9 mouse cellular contexts compared by ENCODE assay signal in genomic region chr11:116440408-116441068, GRCm38 (mm10). TPM values are rescaled to one million over a fixed set of nuclear protein-coding genes. Genes with fewer than 3 reads are reported as not detected.
DNase-seq lines count a peak whose midpoint lies in the region; ATAC-seq lines count a peak whose summit lies in the region.
"Had no signal": no experiment of that assay in that cellular context is flagged by ENCODE, and none has a peak within 500 bp of the region (broad histone marks: within the 10 kb centered on the region; RNA-seq: fewer than 3 reads in every experiment).

No protein-coding gene starts in this region.

- H3K27ac ChIP-seq in limb, embryonic 12.5 days = 0 out of 2 replicates have a peak overlapping the region, but pooled peaks have one; percentile 17
- H3K27ac ChIP-seq in limb, embryonic 10.5 days = no peak overlapping the region
- H3K27ac ChIP-seq in heart, embryonic 11.5 days (ENCODE audit: low read depth, low read length) = 0 out of 2 replicates have a peak overlapping the region, but pooled peaks have one; percentile 41

- no peak overlapping the region for H3K4me2 ChIP-seq in limb, embryonic 12.5 days
- H3K4me2 ChIP-seq in heart, embryonic 11.5 days = no peak overlapping the region

- H3K9ac ChIP-seq in limb, embryonic 12.5 days (replicated peaks) = no peak overlapping the region
- H3K9ac ChIP-seq in heart, embryonic 11.5 days (ENCODE audit: low read depth, low read length) = no peak overlapping the region

- ATAC-seq in limb, embryonic 12.5 days (ENCODE audit: insufficient number of reproducible peaks, insufficient read depth, low FRiP score, low TSS enrichment, low read depth) = no peak
- no peak for ATAC-seq in heart, embryonic 11.5 days (replicated peaks; ENCODE audit: insufficient number of reproducible peaks, low FRiP score, low TSS enrichment)

- H3K4me1 ChIP-seq in limb, embryonic 12.5 days (replicated peaks) = peaks cover 35% of the 10 kb centered on the region
- H3K4me1 ChIP-seq in limb, embryonic 10.5 days = peaks cover 55% of the 10 kb centered on the region
- peaks cover 27% of the 10 kb centered on the region for H3K4me1 ChIP-seq in heart, embryonic 11.5 days (ENCODE audit: control insufficient read depth, insufficient read depth, low read length)

- DNase-seq in adrenal gland, postnatal 10 days = peak; percentile 49
- DNase-seq in adrenal gland, adult 18-20 months (ENCODE audit: low spot score in 2 of 2) = no peak
- no peak for DNase-seq in limb, embryonic 10.5 days (ENCODE audit: low spot score)
- DNase-seq in kidney, postnatal 10 days = peak; percentile 59
- no peak for DNase-seq in urinary bladder, postnatal 4 days (ENCODE audit: low spot score in 2 of 2)
- no peak for DNase-seq in spleen, postnatal 14 days (ENCODE audit: low spot score in 2 of 2)

- H3K27me3 ChIP-seq in limb, embryonic 12.5 days = no peaks in the 10 kb centered on the region
- H3K27me3 ChIP-seq in limb, embryonic 10.5 days (ENCODE audit: low read depth, poor library complexity, severe bottlenecking) = no peaks in the 10 kb centered on the region
- no peaks in the 10 kb centered on the region for H3K27me3 ChIP-seq in heart, embryonic 11.5 days (ENCODE audit: control insufficient read depth, insufficient read depth, low read length)

- WGBS in limb, embryonic 12.5 days = 78% methylated on average over 7 of the region's 7 CpGs
- 85% methylated on average over 7 of the region's 7 CpGs for WGBS in limb, embryonic 10.5 days
- WGBS in heart, embryonic 11.5 days (ENCODE audit: insufficient replicate concordance) = 71% methylated on average over 7 of the region's 7 CpGs

- no peaks in the 10 kb centered on the region for H3K9me3 ChIP-seq in limb, embryonic 12.5 days
- no peaks in the 10 kb centered on the region for H3K9me3 ChIP-seq in limb, embryonic 10.5 days (replicated peaks)
- H3K9me3 ChIP-seq in heart, embryonic 11.5 days (replicated peaks; ENCODE audit: control insufficient read depth, low read length) = no peaks in the 10 kb centered on the region

- peaks cover 32% of the 10 kb centered on the region for H3K36me3 ChIP-seq in limb, embryonic 12.5 days
- H3K36me3 ChIP-seq in limb, embryonic 10.5 days = peaks cover 52% of the 10 kb centered on the region
- peaks cover 7% of the 10 kb centered on the region; the same call in 1 of the 2 replicates for H3K36me3 ChIP-seq in heart, embryonic 11.5 days (ENCODE audit: control insufficient read depth, insufficient read depth, low read length)

- H3K4me3 ChIP-seq in limb, embryonic 12.5 days (replicated peaks) = no peak overlapping the region
- H3K4me3 ChIP-seq in limb, embryonic 10.5 days = no peak overlapping the region
- H3K4me3 ChIP-seq in heart, embryonic 11.5 days (ENCODE audit: low read depth, low read length) = no peak overlapping the region

RNA-seq across cellular contexts. Expression of gene Ubald2, which starts 6.6 kb away (rescaled TPM):
- 10 to 100 TPM; 47.9 to 51.1 TPM for total RNA-seq in adrenal gland, postnatal 10 days (2021)
- 10 to 100 TPM; 19.1 to 22.5 TPM for total RNA-seq in adrenal gland, adult 18-20 months (2021)
- 36.6 and 48.4 TPM in 2 replicates for polyA plus RNA-seq in limb, embryonic 12.5 days (2016; fragmentation: Nextera tagmentation; extraction: Ambion mirVana)
- polyA plus RNA-seq in limb, embryonic 10.5 days (2016; fragmentation: Nextera tagmentation; extraction: Ambion mirVana) = 44.1 and 51.8 TPM in 2 replicates
- polyA plus RNA-seq in heart, embryonic 11.5 days (2014; fragmentation: Nextera tagmentation; extraction: Ambion mirVana) = 60.6 and 68.3 TPM in 2 replicates

RNA-seq across cellular contexts. Expression of gene Qrich2, which starts 25.5 kb away (rescaled TPM):
- not detected for total RNA-seq in adrenal gland, postnatal 10 days (2021)
- total RNA-seq in adrenal gland, adult 18-20 months (2021) = not detected
- polyA plus RNA-seq in limb, embryonic 12.5 days (2016; fragmentation: Nextera tagmentation; extraction: Ambion mirVana) = 0.35 TPM in 2 replicates
- 0.36 and 0.44 TPM in 2 replicates for polyA plus RNA-seq in limb, embryonic 10.5 days (2016; fragmentation: Nextera tagmentation; extraction: Ambion mirVana)
- 0.31 TPM in 1 of 2 replicates, not detected in the other for polyA plus RNA-seq in heart, embryonic 11.5 days (2014; fragmentation: Nextera tagmentation; extraction: Ambion mirVana)
- total RNA-seq: left cerebral cortex, postnatal 14 days had no signal

RNA-seq across cellular contexts. Expression of gene Rnf157, which starts 27.7 kb away (rescaled TPM):
- 10 to 100 TPM; 11.2 to 16.5 TPM for total RNA-seq in adrenal gland, postnatal 10 days (2021)
- 1 to 10 TPM; 3.7 to 6.8 TPM for total RNA-seq in adrenal gland, adult 18-20 months (2021)
- polyA plus RNA-seq in limb, embryonic 12.5 days (2016; fragmentation: Nextera tagmentation; extraction: Ambion mirVana) = 25.2 and 26.7 TPM in 2 replicates
- 11.1 and 18.3 TPM in 2 replicates for polyA plus RNA-seq in limb, embryonic 10.5 days (2016; fragmentation: Nextera tagmentation; extraction: Ambion mirVana)
- polyA plus RNA-seq in heart, embryonic 11.5 days (2014; fragmentation: Nextera tagmentation; extraction: Ambion mirVana) = 8.6 and 9.2 TPM in 2 replicates

RNA-seq across cellular contexts. Expression of gene Prpsap1, which starts 53.5 kb away (rescaled TPM):
- 10 to 100 TPM; 68.0 to 80.1 TPM for total RNA-seq in adrenal gland, postnatal 10 days (2021)
- 100 to 1,000 TPM in 1 of 2 experiments, 10 to 100 TPM in 1; 67.7 to 102 TPM for total RNA-seq in adrenal gland, adult 18-20 months (2021)
- polyA plus RNA-seq in limb, embryonic 12.5 days (2016; fragmentation: Nextera tagmentation; extraction: Ambion mirVana) = 186 and 199 TPM in 2 replicates
- polyA plus RNA-seq in limb, embryonic 10.5 days (2016; fragmentation: Nextera tagmentation; extraction: Ambion mirVana) = 203 and 209 TPM in 2 replicates
- polyA plus RNA-seq in heart, embryonic 11.5 days (2014; fragmentation: Nextera tagmentation; extraction: Ambion mirVana) = 96.5 and 101 TPM in 2 replicates

Comparison
In these comparisons a context has a peak if more than half of its experiments do, and no peak if none do; other contexts are left out.
1. DNase-seq: peak in adrenal gland, postnatal 10 days (single experiment) and kidney, postnatal 10 days (single experiment); none in adrenal gland, adult 18-20 months (0 of 2), limb, embryonic 10.5 days (single experiment), urinary bladder, postnatal 4 days (0 of 2) and spleen, postnatal 14 days (0 of 2).